Mouse (Mus musculus) embryo, embryonic 11 days (tissue): ENCODE measurements around the gene Myh10.

ENCODE experiments used
- DNase-seq: peaks from one replicate; pipeline ENCODE4 v3.0.0-alpha.2; 2015

Myh10 gene

GRCm38 (mm10) chr11:68750938-68751337 lies 59.6 kb downstream of the Myh10 start:
- no peak for DNase-seq

- DNase-seq: peak; percentile 64
Observed at GRCm38 (mm10) chr11:68754283-68754682, 62.9 kb downstream of the Myh10 start.

GRCm38 (mm10) chr11:68756456-68757348 lies 65.3 kb downstream of the Myh10 start:
- DNase-seq: no peak

GRCm38 (mm10) chr11:68759691-68760090 lies 68.3 kb downstream of the Myh10 start:
- no peak for DNase-seq

GRCm38 (mm10) chr11:68761155-68761554 lies 69.8 kb downstream of the Myh10 start:
- DNase-seq: no peak

GRCm38 (mm10) chr11:68761664-68762063 lies 70.3 kb downstream of the Myh10 start:
- DNase-seq: no peak

GRCm38 (mm10) chr11:68764622-68765021 lies 73.3 kb downstream of the Myh10 start:
- no peak for DNase-seq

GRCm38 (mm10) chr11:68767762-68768542 lies 76.6 kb downstream of the Myh10 start:
- no peak for DNase-seq

GRCm38 (mm10) chr11:68769770-68770510 lies 78.6 kb downstream of the Myh10 start:
- no peak for DNase-seq

- DNase-seq: no peak
Observed at GRCm38 (mm10) chr11:68776147-68776655, 84.8 kb downstream of the Myh10 start.

- no peak for DNase-seq
Observed at GRCm38 (mm10) chr11:68777933-68778332, 86.6 kb downstream of the Myh10 start.

- no peak for DNase-seq
Observed at GRCm38 (mm10) chr11:68778855-68779254, 87.5 kb downstream of the Myh10 start.

GRCm38 (mm10) chr11:68779735-68780465 lies 88.5 kb downstream of the Myh10 start:
- no peak for DNase-seq

- no peak for DNase-seq
Observed at GRCm38 (mm10) chr11:68780466-68781114, 89.2 kb downstream of the Myh10 start.

GRCm38 (mm10) chr11:68782336-68782735 lies 91.0 kb downstream of the Myh10 start:
- no peak for DNase-seq

GRCm38 (mm10) chr11:68785813-68786212 lies 94.5 kb downstream of the Myh10 start:
- DNase-seq: no peak

GRCm38 (mm10) chr11:68787222-68787621 lies 95.9 kb downstream of the Myh10 start:
- no peak for DNase-seq

- no peak for DNase-seq
Observed at GRCm38 (mm10) chr11:68790720-68791119, 99.4 kb downstream of the Myh10 start.

- no peak for DNase-seq
Observed at GRCm38 (mm10) chr11:68791794-68792193, 100.4 kb downstream of the Myh10 start.

GRCm38 (mm10) chr11:68798258-68798657 lies 106.9 kb downstream of the Myh10 start:
- no peak for DNase-seq

GRCm38 (mm10) chr11:68805148-68805547 lies 113.8 kb downstream of the Myh10 start:
- DNase-seq: peak; percentile 40

- DNase-seq: peak; percentile 72
Observed at GRCm38 (mm10) chr11:68807787-68808186, 116.4 kb downstream of the Myh10 start.
